Mouse (Mus musculus) thymus, adult 2 months (tissue): ENCODE data around the gene Tbx10. TPM values are rescaled to one million over a fixed set of nuclear protein-coding genes. Genes with fewer than 3 reads are reported as not detected.

Experiments
- DNase-seq: peaks from one replicate; pipeline ENCODE4 v3.0.0; 2021
- H3K27ac ChIP-seq: fragments of 200-500 bp; 2 replicates; pipeline ENCODE4 v1.5.1; 2012; ENCODE audit warnings: low read length, control low read depth; ENCODE audit not compliant: control insufficient read depth, insufficient read depth
- H3K27me3 ChIP-seq: fragments of 200-500 bp; 2 replicates; pipeline ENCODE4 v1.6.1; 2012; ENCODE audit warnings: mild to moderate bottlenecking, low read length, moderate library complexity, mixed read lengths; ENCODE audit not compliant: control insufficient read depth, insufficient read depth
- H3K36me3 ChIP-seq: fragments of 200-500 bp; 2 replicates; pipeline ENCODE4 v1.6.1; 2012; ENCODE audit warnings: mild to moderate bottlenecking, low read length, moderate library complexity; ENCODE audit not compliant: control insufficient read depth, insufficient read depth
- H3K4me1 ChIP-seq: fragments of 200-500 bp; replicated peaks from 2 replicates; pipeline ENCODE4 v1.6.1; 2012; ENCODE audit warnings: low read length; ENCODE audit not compliant: control insufficient read depth, insufficient read depth
- H3K4me3 ChIP-seq: fragments of 200-500 bp; 2 replicates; pipeline ENCODE4 v1.5.1; 2012; ENCODE audit warnings: mild to moderate bottlenecking, low read length, control low read depth, moderate library complexity; ENCODE audit not compliant: control insufficient read depth, insufficient read depth
- CTCF ChIP-seq: fragments of 200-500 bp; IDR thresholded peaks from 2 replicates; pipeline ENCODE4 v1.5.1; 2012; ENCODE audit warnings: mild to moderate bottlenecking, control low read depth, low read length, moderate library complexity, borderline replicate concordance; ENCODE audit not compliant: control insufficient read depth, poor library complexity, insufficient read depth; ENCODE audit errors: extremely low read depth
- POLR2A ChIP-seq: fragments of 200-500 bp; IDR thresholded peaks from 2 replicates; pipeline ENCODE4 v1.6.1; 2012; ENCODE audit warnings: mild to moderate bottlenecking, low read length, control low read depth, moderate library complexity; ENCODE audit not compliant: control insufficient read depth, poor library complexity, insufficient read depth; ENCODE audit errors: extremely low read depth
- WGBS: fragments of 180-500 bp; shearing (Covaris S2); methylation state at CpG from one replicate; pipeline ENCODE4 v1.1.7; 2018; 5-methylcytosine and 5-hydroxymethylcytosine counted together
- polyA plus RNA-seq: library from polyadenylated mRNA; depleted of rRNA; stranded (reverse); fragments of >200 nt; gene quantifications from 2 replicates; pipeline ENCODE4 v1.2.3, GENCODE M21; 2012

Tbx10 gene
- polyA plus RNA-seq, 1 experiment: 0.20 TPM

- H3K27me3 ChIP-seq: no peaks in the 10 kb centered on the region
- WGBS: 95% methylated on average over 3 of the region's 3 CpGs
- no peaks in the 10 kb centered on the region for H3K36me3 ChIP-seq
- TF ChIP-seq CTCF (no peak), POLR2A (no peak)
- H3K4me3 ChIP-seq: no peak overlapping the region
- no peak overlapping the region for H3K27ac ChIP-seq
- DNase-seq: no peak
- H3K4me1 ChIP-seq: peaks cover 10% of the 10 kb centered on the region
Observed at GRCm38 (mm10) chr19:3995505-3995904, 3.0 kb downstream of the Tbx10 start.

GRCm38 (mm10) chr19:3996106-3996505 is 3.6 kb downstream of the Tbx10 start:
- H3K4me1 ChIP-seq: peaks cover 15% of the 10 kb centered on the region
- 73% methylated on average over 7 of the region's 7 CpGs for WGBS
- H3K27me3 ChIP-seq: no peaks in the 10 kb centered on the region
- DNase-seq: no peak
- no peaks in the 10 kb centered on the region for H3K36me3 ChIP-seq
- H3K4me3 ChIP-seq: no peak overlapping the region
- no peak overlapping the region for H3K27ac ChIP-seq
- TF ChIP-seq POLR2A (no peak), CTCF (no peak)

GRCm38 (mm10) chr19:3996747-3997146 is 4.2 kb downstream of the Tbx10 start:
- Histone ChIP-seq H3K27me3 (no peaks in the 10 kb centered on the region), H3K4me1 (peaks cover 18% of the 10 kb centered on the region), H3K27ac (no peak overlapping the region), H3K4me3 (no peak overlapping the region), H3K36me3 (no peaks in the 10 kb centered on the region)
- TF ChIP-seq CTCF: no peak
- no peak for TF ChIP-seq POLR2A
- no peak for DNase-seq
- WGBS: 82% methylated on average over 8 of the region's 8 CpGs

- no peak for DNase-seq
- H3K4me3 ChIP-seq: no peak overlapping the region
- H3K27ac ChIP-seq: no peak overlapping the region
- no peaks in the 10 kb centered on the region for H3K27me3 ChIP-seq
- 90% methylated on average over 8 of the region's 8 CpGs for WGBS
- TF ChIP-seq POLR2A (no peak), CTCF (no peak)
- H3K36me3 ChIP-seq: no peaks in the 10 kb centered on the region
- peaks cover 18% of the 10 kb centered on the region for H3K4me1 ChIP-seq
Observed at GRCm38 (mm10) chr19:3997231-3997630, 4.7 kb downstream of the Tbx10 start.

GRCm38 (mm10) chr19:3998335-3998734 is 5.8 kb downstream of the Tbx10 start:
- TF ChIP-seq POLR2A: no peak
- TF ChIP-seq CTCF: no peak
- no peak overlapping the region for H3K4me3 ChIP-seq
- H3K36me3 ChIP-seq: no peaks in the 10 kb centered on the region
- H3K27me3 ChIP-seq: no peaks in the 10 kb centered on the region
- WGBS: 93% methylated on average over 8 of the region's 8 CpGs
- no peak for DNase-seq
- H3K4me1 ChIP-seq: peaks cover 18% of the 10 kb centered on the region
- H3K27ac ChIP-seq: no peak overlapping the region

GRCm38 (mm10) chr19:3999121-3999730 is 6.7 kb downstream of the Tbx10 start:
- 74% methylated on average over 9 of the region's 9 CpGs for WGBS
- DNase-seq: no peak
- H3K27ac ChIP-seq: no peak overlapping the region

More at GRCm38 (mm10) chr19:3999121-3999730, 6.7 kb downstream of the Tbx10 start:
- peaks cover 18% of the 10 kb centered on the region for H3K4me1 ChIP-seq
- no peaks in the 10 kb centered on the region for H3K27me3 ChIP-seq
- no peaks in the 10 kb centered on the region for H3K36me3 ChIP-seq
- TF ChIP-seq CTCF (no peak), POLR2A (no peak)
- H3K4me3 ChIP-seq: no peak overlapping the region
